Mouse (Mus musculus) neural tube, embryonic 11.5 days (tissue): ENCODE results near the gene Usp1. TPM values are rescaled to one million over a fixed set of nuclear protein-coding genes. Genes with fewer than 3 reads are reported as not detected.
"Not testable (repeated sequence)": the region's sequence is repeated elsewhere in the genome, so short reads cannot be mapped to it uniquely, and the experiment has no call there.

ENCODE experiments used
- ATAC-seq: fragments of 200-750 bp; cut with Nextera tagmentation; 2 replicates; pipeline ENCODE4 v1.8.0; 2017; ENCODE audit warnings: moderate number of reproducible peaks, mild to moderate bottlenecking, moderate TSS enrichment, moderate library complexity; ENCODE audit not compliant: insufficient read depth, low FRiP score, low TSS enrichment
- DNase-seq: peaks from one replicate; pipeline ENCODE4 v3.0.0-alpha.2; 2015; ENCODE audit warnings: low spot score
- H3K27ac ChIP-seq: fragments of 300-500 bp; sonication (generic); 2 replicates; pipeline ENCODE4 v1.5.1; 2014; ENCODE audit warnings: low read depth, mild to moderate bottlenecking, low read length
- H3K27me3 ChIP-seq: fragments of 300-500 bp; sonication (generic); 2 replicates; pipeline ENCODE4 v1.6.1; 2014; ENCODE audit warnings: mild to moderate bottlenecking, low read length, mixed read lengths; ENCODE audit not compliant: control insufficient read depth, insufficient read depth
- H3K36me3 ChIP-seq: fragments of 300-500 bp; sonication (generic); 2 replicates; pipeline ENCODE4 v1.6.1; 2014; ENCODE audit warnings: mild to moderate bottlenecking, low read length, moderate library complexity, mixed read lengths; ENCODE audit not compliant: control insufficient read depth, insufficient read depth
- H3K4me1 ChIP-seq: fragments of 300-500 bp; sonication (generic); 2 replicates; pipeline ENCODE4 v1.6.1; 2014; ENCODE audit warnings: low read length, mixed read lengths; ENCODE audit not compliant: control insufficient read depth, insufficient read depth
- H3K4me2 ChIP-seq: fragments of 300-500 bp; sonication (generic); 2 replicates; pipeline ENCODE4 v1.6.1; 2014; ENCODE audit warnings: low read depth, mild to moderate bottlenecking, moderate library complexity
- H3K4me3 ChIP-seq: fragments of 300-500 bp; sonication (generic); 2 replicates; pipeline ENCODE4 v1.5.1; 2014; ENCODE audit warnings: low read depth, low read length
- H3K9ac ChIP-seq: fragments of 300-500 bp; sonication (generic); 2 replicates; pipeline ENCODE4 v1.6.1; 2014; ENCODE audit warnings: mild to moderate bottlenecking, low read length
- H3K9me3 ChIP-seq: fragments of 300-500 bp; sonication (generic); 2 replicates; pipeline ENCODE4 v1.6.1; 2016; ENCODE audit warnings: low read length; ENCODE audit not compliant: control insufficient read depth
- WGBS: fragments of 180-500 bp; shearing (Covaris S2); extraction: QIAGEN DNeasy Blood & Tissue Kit; methylation state at CpG from one replicate; pipeline ENCODE4 v1.1.7; 2014; 5-methylcytosine and 5-hydroxymethylcytosine counted together
- polyA plus RNA-seq: library from polyadenylated mRNA; unstranded; fragments of >200 nt; fragmentation: Nextera tagmentation; extraction: Ambion mirVana; gene quantifications from 2 replicates; pipeline ENCODE4 v1.2.1, GENCODE M21; 2014

The Usp1 gene
- polyA plus RNA-seq, 1 experiment from 2014 or later, result 114 TPM

- Histone ChIP-seq H3K4me1 (no peaks in the 10 kb centered on the region), H3K9ac (no peak overlapping the region), H3K9me3 (no peaks in the 10 kb centered on the region), H3K36me3 (peaks cover 10% of the 10 kb centered on the region), H3K4me3 (no peak overlapping the region), H3K27me3 (no peaks in the 10 kb centered on the region), H3K4me2 (no peak overlapping the region), H3K27ac (no peak overlapping the region)
- DNase-seq (no peak), ATAC-seq (no peak)
- WGBS, result 99% methylated on average over 3 of the region's 3 CpGs
Observed at GRCm38 (mm10) chr4:98960243-98960642, 36.6 kb downstream of the Usp1 start.

GRCm38 (mm10) chr4:98969946-98970345 lies 46.3 kb downstream of the Usp1 start:
- Histone ChIP-seq H3K27me3 (no peaks in the 10 kb centered on the region), H3K9ac (no peak overlapping the region), H3K9me3 (no peaks in the 10 kb centered on the region), H3K36me3 (peaks cover 6% of the 10 kb centered on the region), H3K4me3 (no peak overlapping the region), H3K4me1 (no peaks in the 10 kb centered on the region), H3K4me2 (no peak overlapping the region), H3K27ac (no peak overlapping the region)
- no peak for ATAC-seq
- DNase-seq, result no peak
- WGBS, result 93% methylated on average over 3 of the region's 3 CpGs

GRCm38 (mm10) chr4:98975741-98976140 lies 52.1 kb downstream of the Usp1 start:
- ATAC-seq, result no peak
- H3K4me1 ChIP-seq, result no peaks in the 10 kb centered on the region
- H3K4me3 ChIP-seq, result no peak overlapping the region
- H3K36me3 ChIP-seq, result peaks cover 4% of the 10 kb centered on the region
- H3K4me2 ChIP-seq, result no peak overlapping the region
- H3K27me3 ChIP-seq, result no peaks in the 10 kb centered on the region
- H3K9ac ChIP-seq, result no peak overlapping the region
- DNase-seq, result no peak
- H3K27ac ChIP-seq, result no peak overlapping the region
- WGBS, result 66% methylated on average over 8 of the region's 8 CpGs
- H3K9me3 ChIP-seq, result no peaks in the 10 kb centered on the region

- not testable (repeated sequence) for H3K4me3 ChIP-seq, H3K4me2 ChIP-seq, H3K4me1 ChIP-seq, H3K36me3 ChIP-seq, H3K27ac ChIP-seq, H3K9me3 ChIP-seq, DNase-seq, H3K27me3 ChIP-seq, ATAC-seq, H3K9ac ChIP-seq
- 93% methylated on average over 2 of the region's 2 CpGs for WGBS
Observed at GRCm38 (mm10) chr4:98978288-98978687, 54.7 kb downstream of the Usp1 start.

- H3K9ac ChIP-seq, result no peak overlapping the region
- no peak overlapping the region for H3K4me3 ChIP-seq
- H3K4me1 ChIP-seq, result no peaks in the 10 kb centered on the region
- H3K4me2 ChIP-seq, result no peak overlapping the region
- no peaks in the 10 kb centered on the region for H3K9me3 ChIP-seq
- 91% methylated on average over 2 of the region's 2 CpGs for whole genome bisulfite sequencing
- no peak overlapping the region for H3K27ac ChIP-seq
- ATAC-seq (no peak), DNase-seq (no peak)
- no peaks in the 10 kb centered on the region for H3K27me3 ChIP-seq
- H3K36me3 ChIP-seq, result peaks cover 4% of the 10 kb centered on the region
Observed at GRCm38 (mm10) chr4:98978693-98979092, 55.1 kb downstream of the Usp1 start.

GRCm38 (mm10) chr4:98979976-98980375 lies 56.4 kb downstream of the Usp1 start:
- H3K4me2 ChIP-seq, DNase-seq, H3K36me3 ChIP-seq, H3K27ac ChIP-seq, H3K4me1 ChIP-seq, H3K27me3 ChIP-seq, H3K9ac ChIP-seq, H3K4me3 ChIP-seq, H3K9me3 ChIP-seq, ATAC-seq: not testable (repeated sequence)
- WGBS, result 91% methylated on average over 3 of the region's 3 CpGs

- peaks cover 4% of the 10 kb centered on the region; the same call in 1 of the 2 replicates for H3K36me3 ChIP-seq
- no peak overlapping the region for H3K9ac ChIP-seq
- no peak overlapping the region for H3K4me3 ChIP-seq
- H3K9me3 ChIP-seq, result no peaks in the 10 kb centered on the region
- no peaks in the 10 kb centered on the region for H3K27me3 ChIP-seq
- 88% methylated on average over 8 of the region's 8 CpGs for WGBS
- DNase-seq, result no peak
- H3K4me2 ChIP-seq, result no peak overlapping the region
- no peaks in the 10 kb centered on the region for H3K4me1 ChIP-seq
- no peak for ATAC-seq
- H3K27ac ChIP-seq, result no peak overlapping the region
Observed at GRCm38 (mm10) chr4:98984701-98985100, 61.1 kb downstream of the Usp1 start.

Other genes starting within 250 kb of the Usp1 start
- 0.20 TPM in 1 of 2 replicates, not detected in the other for gene L1td1, start 197.1 kb upstream of the Usp1 start, polyA plus RNA-seq
- 0.98 and 0.99 TPM in 2 replicates for gene Kank4, start 106.3 kb upstream of the Usp1 start, polyA plus RNA-seq
- gene I0C0044D17Rik, start 100.0 kb upstream of the Usp1 start, polyA plus RNA-seq, result not detected in 2 replicates
- gene Angptl3, start 107.1 kb downstream of the Usp1 start, polyA plus RNA-seq, result 0.58 and 1.3 TPM in 2 replicates
- gene Dock7, start 197.1 kb downstream of the Usp1 start, polyA plus RNA-seq, result 108 and 114 TPM in 2 replicates